Comparison of ENCODE assay signal across 12 mouse cellular contexts in genomic region chr1:91460564-91460963, GRCm38 (mm10). TPM values are rescaled to one million over a fixed set of nuclear protein-coding genes. Genes with fewer than 3 reads are reported as not detected.
DNase-seq lines count a peak whose midpoint lies in the region; ATAC-seq lines count a peak whose summit lies in the region.
"Had no signal": no experiment of that assay in that cellular context is flagged by ENCODE, and none has a peak within 500 bp of the region (broad histone marks: within the 10 kb centered on the region; RNA-seq: fewer than 3 reads in every experiment).

No protein-coding gene starts in this region.

- peak; percentile 51 for DNase-seq in cerebellum, adult 9-11 months
- DNase-seq in cerebellum, adult 18-20 months = no peak
- DNase-seq in neural tube, embryonic 10.5 days (ENCODE audit: extremely low spot score, low spot score) = no peak
- no peak for DNase-seq in frontal cortex, postnatal 14 days (ENCODE audit: low spot score in 2 of 2)
- DNase-seq: right cerebral cortex, adult 18-20 months; thymus, postnatal 36 days had no signal

- H3K4me2 ChIP-seq in neural tube, embryonic 12.5 days (replicated peaks) = peak overlapping the region; percentile 85; the same call in 1 of the 2 replicates
- H3K4me2 ChIP-seq in liver, embryonic 12.5 days = peak overlapping the region; percentile 94

- H3K4me3 ChIP-seq in neural tube, embryonic 12.5 days = no peak overlapping the region
- no peak overlapping the region for H3K4me3 ChIP-seq in liver, embryonic 12.5 days

- H3K27me3 ChIP-seq in neural tube, embryonic 12.5 days (replicated peaks) = no peaks in the 10 kb centered on the region
- peaks cover 8% of the 10 kb centered on the region for H3K27me3 ChIP-seq in liver, embryonic 12.5 days (replicated peaks)
- H3K27me3 ChIP-seq: heart, embryonic 12.5 days; neural tube, embryonic 13.5 days had no signal

- 44% methylated on average over 4 of the region's 4 CpGs for WGBS in neural tube, embryonic 12.5 days
- 35% methylated on average over 4 of the region's 4 CpGs for WGBS in liver, embryonic 12.5 days (ENCODE audit: insufficient replicate concordance)

- no peaks in the 10 kb centered on the region for H3K9me3 ChIP-seq in neural tube, embryonic 12.5 days
- no peaks in the 10 kb centered on the region for H3K9me3 ChIP-seq in liver, embryonic 12.5 days (replicated peaks)
- H3K9me3 ChIP-seq: heart, embryonic 12.5 days; neural tube, embryonic 13.5 days had no signal

- no peak for ATAC-seq in neural tube, embryonic 12.5 days (ENCODE audit: low FRiP score, low read depth)
- no peak for ATAC-seq in liver, embryonic 12.5 days
- ATAC-seq in inflammation-experienced regulatory T-cells, adult 6 months = no peak
- no peak for ATAC-seq in megakaryocyte-erythroid progenitor cell, adult 5-6 weeks (replicated peaks; ENCODE audit: low FRiP score, low TSS enrichment, poor library complexity, severe bottlenecking)

- H3K4me1 ChIP-seq in neural tube, embryonic 12.5 days = peaks cover 32% of the 10 kb centered on the region
- peaks cover 46% of the 10 kb centered on the region for H3K4me1 ChIP-seq in liver, embryonic 12.5 days

- H3K27ac ChIP-seq in neural tube, embryonic 12.5 days = no peak overlapping the region
- no peak overlapping the region for H3K27ac ChIP-seq in liver, embryonic 12.5 days

- H3K9ac ChIP-seq in neural tube, embryonic 12.5 days = no peak overlapping the region
- H3K9ac ChIP-seq in liver, embryonic 12.5 days = no peak overlapping the region
- H3K9ac ChIP-seq: heart, embryonic 12.5 days had no signal

- no peaks in the 10 kb centered on the region for H3K36me3 ChIP-seq in neural tube, embryonic 12.5 days
- no peaks in the 10 kb centered on the region for H3K36me3 ChIP-seq in liver, embryonic 12.5 days
- H3K36me3 ChIP-seq: heart, embryonic 12.5 days; neural tube, embryonic 13.5 days had no signal

RNA-seq across cellular contexts. Expression of gene Per2, which starts 1.4 kb away (rescaled TPM):
- polyA plus RNA-seq in neural tube, embryonic 12.5 days (2016; fragmentation: Nextera tagmentation; extraction: Ambion mirVana) = 2.8 and 3.6 TPM in 2 replicates
- polyA plus RNA-seq in liver, embryonic 12.5 days (2016; fragmentation: Nextera tagmentation; extraction: Ambion mirVana) = 2.9 and 3.1 TPM in 2 replicates
- 1 to 10 TPM in 2 of 3 experiments, under 1 TPM in 1; 0.69 to 1.6 (median 1.2) TPM for polyA plus RNA-seq in inflammation-experienced regulatory T-cells, adult 6 months (2017; shearing (Covaris generic))
- total RNA-seq in megakaryocyte-erythroid progenitor cell, adult 5-6 weeks (2014; fragmentation: Nextera tagmentation) = 9.5 and 11.7 TPM in 2 replicates
- 3.3 and 4.2 TPM in 2 replicates for total RNA-seq in megakaryocyte-erythroid progenitor cell, adult 5-6 weeks (2017)

RNA-seq across cellular contexts. Expression of gene Traf3ip1, which starts 33.9 kb away (rescaled TPM):
- 11.5 and 13.9 TPM in 2 replicates for polyA plus RNA-seq in neural tube, embryonic 12.5 days (2016; fragmentation: Nextera tagmentation; extraction: Ambion mirVana)
- 3.6 and 4.1 TPM in 2 replicates for polyA plus RNA-seq in liver, embryonic 12.5 days (2016; fragmentation: Nextera tagmentation; extraction: Ambion mirVana)
- polyA plus RNA-seq in inflammation-experienced regulatory T-cells, adult 6 months (2017; shearing (Covaris generic)) = 1 to 10 TPM; 3.3 to 4.8 (median 3.3) TPM
- total RNA-seq in megakaryocyte-erythroid progenitor cell, adult 5-6 weeks (2014; fragmentation: Nextera tagmentation) = 7.0 and 12.1 TPM in 2 replicates
- 7.1 and 10.1 TPM in 2 replicates for total RNA-seq in megakaryocyte-erythroid progenitor cell, adult 5-6 weeks (2017)

RNA-seq across cellular contexts. Expression of gene Hes6, which starts 46.7 kb away (rescaled TPM):
- 360 and 364 TPM in 2 replicates for polyA plus RNA-seq in neural tube, embryonic 12.5 days (2016; fragmentation: Nextera tagmentation; extraction: Ambion mirVana)
- polyA plus RNA-seq in liver, embryonic 12.5 days (2016; fragmentation: Nextera tagmentation; extraction: Ambion mirVana) = 31.9 and 32.4 TPM in 2 replicates
- polyA plus RNA-seq in inflammation-experienced regulatory T-cells, adult 6 months (2017; shearing (Covaris generic)) = 10 to 100 TPM; 11.0 to 13.3 (median 11.4) TPM
- 20.1 and 22.5 TPM in 2 replicates for total RNA-seq in megakaryocyte-erythroid progenitor cell, adult 5-6 weeks (2014; fragmentation: Nextera tagmentation)
- 13.8 and 17.3 TPM in 2 replicates for total RNA-seq in megakaryocyte-erythroid progenitor cell, adult 5-6 weeks (2017)

Comparison
In these comparisons a context has a peak if more than half of its experiments do, and no peak if none do; other contexts are left out.
1. RNA of gene Hes6, which starts 46.7 kb away (polyA plus RNA-seq): 360 to 364 TPM in neural tube, embryonic 12.5 days; 31.9 to 32.4 TPM in liver, embryonic 12.5 days and 11.0 to 13.3 TPM in inflammation-experienced regulatory T-cells, adult 6 months; every median in the first group is over 10 times any median in the second.